Mouse (Mus musculus) neural tube, embryonic 14.5 days (tissue): ENCODE data around the gene Ift22. TPM values are rescaled to one million over a fixed set of nuclear protein-coding genes. Genes with fewer than 3 reads are reported as not detected.
A peak's percentile ranks its signal among the peaks of the same experiment; 100 is the strongest.

Source experiments
- ATAC-seq: fragments of 200-750 bp; cut with Nextera tagmentation; 2 replicates; pipeline ENCODE4 v1.8.0; 2017; ENCODE audit warnings: low read depth, mild to moderate bottlenecking, moderate TSS enrichment, moderate library complexity
- H3K27ac ChIP-seq: fragments of 300-500 bp; sonication (generic); 2 replicates; pipeline ENCODE4 v1.5.1; 2014; ENCODE audit warnings: low read depth, mild to moderate bottlenecking, control low read depth, low read length, moderate library complexity, mixed read lengths
- H3K27me3 ChIP-seq: fragments of 300-500 bp; sonication (generic); 2 replicates; pipeline ENCODE4 v1.6.1; 2014; ENCODE audit warnings: low read length; ENCODE audit not compliant: control insufficient read depth, insufficient read depth
- H3K36me3 ChIP-seq: fragments of 300-500 bp; sonication (generic); 2 replicates; pipeline ENCODE4 v1.6.1; 2014; ENCODE audit warnings: low read length, mixed read lengths; ENCODE audit not compliant: control insufficient read depth, insufficient read depth
- H3K4me1 ChIP-seq: fragments of 300-500 bp; sonication (generic); 2 replicates; pipeline ENCODE4 v1.6.1; 2014; ENCODE audit warnings: low read length; ENCODE audit not compliant: control insufficient read depth, insufficient read depth
- H3K4me2 ChIP-seq: fragments of 300-500 bp; sonication (generic); 2 replicates; pipeline ENCODE4 v1.6.1; 2014; ENCODE audit warnings: mild to moderate bottlenecking, low read depth, low read length, control low read depth
- H3K4me3 ChIP-seq: fragments of 300-500 bp; sonication (generic); 2 replicates; pipeline ENCODE4 v1.5.1; 2014; ENCODE audit warnings: low read depth, low read length, control low read depth, mixed read lengths
- H3K9ac ChIP-seq: fragments of 300-500 bp; sonication (generic); replicated peaks from 2 replicates; pipeline ENCODE4 v1.6.1; 2014; ENCODE audit warnings: low read depth, mild to moderate bottlenecking, control low read depth, low read length, mixed read lengths
- H3K9me3 ChIP-seq: fragments of 300-500 bp; sonication (generic); 2 replicates; pipeline ENCODE4 v1.6.1; 2016; ENCODE audit warnings: low read length; ENCODE audit not compliant: control insufficient read depth
- WGBS: fragments of 180-500 bp; shearing (Covaris S2); extraction: QIAGEN DNeasy Blood & Tissue Kit; methylation state at CpG from one replicate; pipeline ENCODE4 v1.1.7; 2014; 5-methylcytosine and 5-hydroxymethylcytosine counted together
- polyA plus RNA-seq: library from polyadenylated mRNA; unstranded; fragments of >200 nt; fragmentation: Nextera tagmentation; extraction: Ambion mirVana; gene quantifications from 2 replicates; pipeline ENCODE4 v1.2.1, GENCODE M21; 2014

Gene Ift22
- polyA plus RNA-seq, 1 experiment from 2014 or later = 119 TPM

DNA sequence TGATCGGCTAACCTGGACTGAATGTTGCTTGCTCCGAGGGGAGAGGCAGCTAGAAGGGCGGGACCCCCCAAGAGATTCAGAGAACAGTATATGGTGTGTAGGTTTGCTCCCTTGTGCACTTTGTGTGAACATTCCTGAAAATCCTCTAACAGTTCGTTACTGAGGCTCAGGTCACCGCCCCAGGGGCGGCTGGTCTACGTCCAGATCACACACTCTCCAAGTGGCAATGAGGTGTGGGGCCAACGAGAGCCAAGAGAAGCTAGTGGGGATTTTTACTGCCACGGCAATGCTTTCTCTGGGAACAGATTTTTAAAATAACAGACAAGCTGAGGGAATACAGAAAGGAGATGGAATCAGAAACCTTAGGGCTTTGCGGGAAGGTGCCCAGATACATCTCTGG lies 33.7 kb upstream of the Ift22 start:
- no peaks in the 10 kb centered on the region for H3K4me1 ChIP-seq
- no peak for ATAC-seq
- H3K9me3 ChIP-seq = no peaks in the 10 kb centered on the region
- H3K9ac ChIP-seq = no peak overlapping the region
- no peak overlapping the region for H3K4me3 ChIP-seq
- no peak overlapping the region for H3K27ac ChIP-seq
- 84% methylated on average over 10 of the region's 10 CpGs for WGBS
- H3K36me3 ChIP-seq = no peaks in the 10 kb centered on the region
- no peak overlapping the region for H3K4me2 ChIP-seq
- no peaks in the 10 kb centered on the region for H3K27me3 ChIP-seq

DNA sequence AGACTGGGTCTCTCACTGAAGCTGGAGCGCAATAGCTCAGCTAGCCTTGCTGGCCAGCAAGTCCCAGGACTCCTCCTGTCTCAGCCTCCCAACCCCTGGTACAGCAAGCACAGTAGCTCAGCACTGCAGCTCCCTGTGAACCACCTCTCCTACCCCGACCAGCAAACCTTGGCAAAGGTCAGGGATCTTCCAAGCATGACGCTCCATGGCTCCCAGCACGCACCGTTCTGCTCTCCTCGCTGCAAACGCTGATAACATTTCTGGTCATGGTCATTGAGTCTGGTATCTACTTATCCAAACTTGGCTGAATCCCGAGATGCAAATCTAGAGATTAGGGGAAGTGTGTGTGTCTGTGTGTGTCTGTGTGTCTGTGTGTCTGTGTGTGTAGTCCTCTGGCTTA lies 27.8 kb upstream of the Ift22 start:
- Histone ChIP-seq H3K9me3 (no peaks in the 10 kb centered on the region), H3K4me1 (peaks cover 12% of the 10 kb centered on the region), H3K4me2 (no peak overlapping the region), H3K36me3 (no peaks in the 10 kb centered on the region), H3K9ac (no peak overlapping the region), H3K27ac (no peak overlapping the region), H3K4me3 (no peak overlapping the region), H3K27me3 (peaks cover 6% of the 10 kb centered on the region)
- ATAC-seq = no peak
- 91% methylated on average over 8 of the region's 8 CpGs for WGBS

DNA sequence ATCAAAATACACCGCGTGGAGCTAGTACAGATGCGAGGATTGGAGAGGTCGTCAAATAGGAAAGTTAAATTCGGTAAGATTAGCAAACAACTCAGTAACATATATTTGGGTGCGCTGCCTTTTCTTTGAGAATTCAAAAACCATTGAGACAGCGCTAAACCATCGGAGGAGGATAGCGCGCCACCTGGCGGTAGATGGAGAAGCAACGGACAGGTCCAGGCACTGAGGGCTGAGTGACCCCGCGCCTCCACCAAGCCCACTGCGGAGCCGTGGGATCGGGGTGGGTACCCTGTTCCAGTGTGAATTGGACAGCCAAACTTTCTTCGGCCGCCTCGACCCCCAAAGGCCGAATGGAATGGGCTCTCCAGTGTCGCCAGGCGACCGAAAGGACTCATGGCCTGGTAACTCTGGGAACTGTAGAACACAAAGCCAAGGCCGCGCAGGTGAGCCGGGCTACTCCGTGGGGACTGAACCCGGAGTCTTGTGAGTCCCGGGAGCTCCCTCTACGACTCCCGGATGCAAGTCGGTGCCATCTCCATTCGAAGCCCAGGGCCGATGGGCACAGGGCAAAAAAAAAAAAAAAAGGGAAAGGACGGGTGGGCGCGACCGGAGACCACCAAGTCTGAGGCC lies 26.5 kb upstream of the Ift22 start:
- H3K4me1 ChIP-seq = peaks cover 12% of the 10 kb centered on the region
- peak overlapping the region; percentile 81 for H3K4me2 ChIP-seq
- no peaks in the 10 kb centered on the region for H3K36me3 ChIP-seq
- peak overlapping the region; percentile 61 for H3K9ac ChIP-seq
- no peak overlapping the region for H3K27ac ChIP-seq
- H3K4me3 ChIP-seq = peak overlapping the region; percentile 61
- H3K9me3 ChIP-seq = no peaks in the 10 kb centered on the region
- peak; percentile 79; the same call in 1 of the 2 replicates for ATAC-seq
- WGBS = 5% methylated on average over 39 of the region's 39 CpGs
- peaks cover 6% of the 10 kb centered on the region for H3K27me3 ChIP-seq

DNA sequence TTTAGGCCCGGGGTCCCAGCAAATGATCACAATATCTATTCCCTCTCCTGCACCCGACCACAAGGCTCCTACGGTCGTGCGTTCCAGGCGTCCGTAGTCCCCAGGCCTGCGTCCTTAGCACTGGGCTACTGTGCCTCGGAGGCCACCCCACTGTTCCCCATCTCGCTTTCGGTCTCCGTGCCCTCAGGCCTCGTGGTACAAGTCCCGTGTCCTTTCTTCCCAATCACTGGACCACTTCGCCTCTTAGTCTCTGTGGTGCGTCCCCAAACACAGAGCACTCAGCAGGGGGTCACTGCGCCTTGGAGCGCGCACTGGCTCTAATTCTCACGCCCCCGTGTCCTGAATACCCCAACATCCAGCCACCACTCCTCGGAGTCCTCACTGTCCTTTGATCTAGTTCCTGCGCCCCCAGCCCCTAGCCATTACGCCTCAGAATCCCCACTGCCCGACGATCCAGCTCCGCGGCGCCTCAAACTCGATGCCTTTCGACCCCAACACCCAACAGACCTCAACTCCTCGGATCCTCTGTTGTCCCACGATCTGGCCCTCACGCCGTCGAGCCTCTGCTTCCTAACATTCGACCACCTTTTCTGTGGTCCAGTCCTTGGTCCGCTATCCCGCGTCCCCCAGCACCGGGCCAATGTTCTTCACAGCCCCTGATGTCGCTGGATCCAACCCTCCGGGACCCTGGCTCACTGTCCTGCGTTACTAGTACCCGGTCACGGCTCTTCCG lies 25.7 kb upstream of the Ift22 start:
- under 1% methylated on average over 47 of the region's 47 CpGs for WGBS
- ATAC-seq = 0 out of 2 replicates have a peak, but pooled peaks have one; percentile 32

DNA sequence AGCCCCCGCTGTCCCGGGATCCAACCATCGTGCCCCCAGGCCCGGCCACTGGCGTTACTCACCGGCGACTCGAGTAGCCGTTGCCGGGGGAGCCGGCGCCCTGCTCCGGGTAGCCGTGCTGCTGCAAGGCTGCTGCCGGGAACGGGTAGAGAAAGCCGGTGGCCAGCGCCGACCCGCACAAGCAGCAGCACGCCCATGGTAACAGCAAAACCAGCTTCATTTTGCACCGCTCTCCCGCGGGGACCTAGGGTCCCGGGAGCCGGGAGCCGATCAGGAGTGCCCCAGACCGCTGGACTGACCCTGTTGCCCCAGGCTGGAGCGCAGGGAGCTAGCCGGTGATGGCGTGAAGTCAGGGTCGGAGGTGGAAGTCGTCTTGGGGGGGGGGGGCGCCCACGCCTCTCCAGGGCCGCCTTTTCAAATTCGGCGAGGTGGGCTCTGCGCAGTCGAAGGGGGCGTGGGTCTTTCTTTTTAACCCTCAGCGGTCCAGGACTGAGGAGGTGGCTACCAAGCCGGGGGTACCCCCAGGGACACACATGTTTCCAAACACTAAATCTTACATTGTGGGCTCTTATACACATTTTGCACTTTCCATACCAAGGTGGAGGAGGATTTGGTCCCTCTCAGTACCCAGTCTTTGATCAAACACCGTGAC lies 25.0 kb upstream of the Ift22 start, which contains the start of gene Col26a1:
Gene Col26a1, minus strand, starts transcription at position 422 of the 652 bp plus-strand sequence.
- Histone ChIP-seq H3K4me3 (peak within 1 kb of the TSS; percentile 61), H3K9ac (peak within 1 kb of the TSS; percentile 61), H3K27me3 (peaks cover 6% of the 10 kb centered on the region), H3K4me2 (peak within 1 kb of the TSS; percentile 81), H3K36me3 (no peaks in the 10 kb centered on the region), H3K4me1 (peaks cover 12% of the 10 kb centered on the region), H3K27ac (no peak within 1 kb of the TSS), H3K9me3 (no peaks in the 10 kb centered on the region)
- ATAC-seq = peak; percentile 60
- under 1% methylated on average over 39 of the region's 44 CpGs for WGBS

More for the DNA sequence above, 25.7 kb upstream of the Ift22 start:
- Histone ChIP-seq H3K4me2 (peak overlapping the region; percentile 81), H3K27ac (no peak overlapping the region), H3K4me1 (peaks cover 12% of the 10 kb centered on the region), H3K9me3 (no peaks in the 10 kb centered on the region), H3K4me3 (peak overlapping the region; percentile 61), H3K9ac (peak overlapping the region; percentile 61), H3K27me3 (peaks cover 6% of the 10 kb centered on the region), H3K36me3 (no peaks in the 10 kb centered on the region)

DNA sequence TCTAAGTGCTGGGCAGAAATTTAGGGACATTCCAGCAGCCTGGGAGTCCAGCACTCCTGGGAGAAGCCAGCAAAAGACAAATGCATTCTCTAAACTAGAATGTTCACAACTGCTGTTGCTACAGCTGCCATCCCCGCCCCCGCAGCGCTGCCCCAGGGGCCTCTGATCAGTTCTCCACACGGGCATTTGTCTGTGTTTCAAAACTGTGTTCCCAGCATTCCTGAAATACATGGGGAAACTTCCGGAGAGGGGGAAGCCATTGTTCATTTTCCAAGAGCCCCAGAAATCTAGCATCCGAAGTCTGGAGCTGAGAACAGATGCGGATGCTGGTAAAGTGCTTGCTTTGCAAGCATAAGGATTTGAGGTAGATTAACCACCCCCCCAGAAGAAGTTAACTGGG lies 21.0 kb upstream of the Ift22 start:
- H3K4me2 ChIP-seq = no peak overlapping the region
- no peak overlapping the region for H3K27ac ChIP-seq
- no peaks in the 10 kb centered on the region for H3K36me3 ChIP-seq
- H3K9me3 ChIP-seq = no peaks in the 10 kb centered on the region
- peaks cover 10% of the 10 kb centered on the region for H3K4me1 ChIP-seq
- no peak overlapping the region for H3K4me3 ChIP-seq
- no peak overlapping the region for H3K9ac ChIP-seq
- peaks cover 6% of the 10 kb centered on the region for H3K27me3 ChIP-seq
- 48% methylated on average over 7 of the region's 7 CpGs for WGBS
- no peak for ATAC-seq

DNA sequence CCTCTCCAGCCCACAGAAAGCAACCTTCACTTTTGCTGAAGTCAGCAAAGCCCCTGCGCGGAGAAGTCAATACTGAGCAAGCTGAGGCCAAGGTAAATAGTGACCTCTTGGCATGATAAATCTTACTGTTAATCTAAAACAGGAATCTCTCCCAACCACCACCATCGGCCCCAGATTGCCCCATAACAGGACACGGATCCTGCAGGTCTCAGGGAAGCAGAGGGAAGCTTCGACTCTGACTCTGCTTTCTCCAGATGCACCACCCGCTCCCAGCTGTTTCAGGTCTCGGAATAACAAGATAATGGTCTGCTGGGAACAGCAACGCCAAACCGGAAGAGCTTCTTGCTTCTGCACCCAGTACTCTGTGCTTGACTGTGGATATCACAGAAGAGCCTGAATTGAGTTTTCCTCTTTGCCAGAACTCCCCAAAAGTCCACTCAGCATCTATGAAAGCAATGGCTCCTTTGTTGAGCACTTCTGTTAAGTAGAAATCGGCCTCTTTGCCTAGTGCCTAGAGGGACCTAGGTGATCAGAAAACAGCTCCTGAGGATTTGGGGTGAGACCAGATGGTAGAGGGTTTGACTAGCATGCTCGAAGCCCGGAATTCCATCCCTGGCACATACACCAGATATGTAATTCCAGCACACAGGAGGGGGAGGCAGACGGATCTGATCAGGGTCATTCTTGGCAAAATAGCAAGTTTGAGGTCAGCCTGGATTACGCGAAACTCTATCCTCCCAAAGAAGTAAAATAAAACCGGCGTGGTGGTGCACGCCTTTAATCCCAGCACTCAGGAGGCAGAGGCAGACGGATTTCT lies 19.2 kb upstream of the Ift22 start:
- no peak overlapping the region for H3K4me3 ChIP-seq
- no peak overlapping the region for H3K9ac ChIP-seq
- H3K27me3 ChIP-seq = peaks cover 3% of the 10 kb centered on the region; the same call in 1 of the 2 replicates
- no peaks in the 10 kb centered on the region for H3K36me3 ChIP-seq
- H3K9me3 ChIP-seq = no peaks in the 10 kb centered on the region
- WGBS = 61% methylated on average over 19 of the region's 19 CpGs
- H3K4me1 ChIP-seq = no peaks in the 10 kb centered on the region
- no peak overlapping the region for H3K27ac ChIP-seq
- H3K4me2 ChIP-seq = no peak overlapping the region
- no peak for ATAC-seq

DNA sequence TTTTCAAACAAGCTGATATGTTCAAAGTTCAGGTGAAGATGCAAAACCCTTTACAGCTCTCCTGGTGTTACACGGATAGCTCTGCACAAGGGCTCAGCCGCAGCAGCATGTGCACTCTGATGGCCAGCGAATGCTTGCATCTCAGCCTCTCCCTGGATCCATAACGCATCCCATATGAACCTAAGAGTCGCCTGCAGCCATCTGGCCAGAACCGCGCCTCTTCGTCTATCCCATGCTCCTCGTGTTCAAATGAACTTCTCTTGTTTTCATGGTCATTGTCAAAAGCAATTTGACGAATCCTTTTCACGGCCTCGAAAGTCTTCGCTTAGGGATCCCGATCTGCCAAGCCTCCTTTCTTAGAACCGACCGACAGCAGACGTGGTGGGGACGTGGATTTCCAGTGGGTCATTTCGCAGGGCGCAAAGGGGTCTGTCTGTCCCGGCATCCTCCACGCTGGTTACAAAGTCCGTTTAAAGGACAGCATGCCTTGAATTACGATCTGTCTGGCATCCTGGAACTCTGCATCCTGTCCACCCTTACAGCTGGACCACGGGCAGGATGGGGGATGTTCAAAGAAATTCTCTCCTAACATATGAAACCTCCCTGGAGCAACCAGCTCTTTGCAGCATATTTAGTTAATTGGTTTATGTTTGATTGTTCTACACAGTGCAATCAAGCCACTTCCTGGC lies 13.0 kb upstream of the Ift22 start:
- no peaks in the 10 kb centered on the region for H3K36me3 ChIP-seq
- no peak overlapping the region for H3K4me3 ChIP-seq
- no peaks in the 10 kb centered on the region for H3K4me1 ChIP-seq
- no peak overlapping the region for H3K9ac ChIP-seq
- H3K27me3 ChIP-seq = no peaks in the 10 kb centered on the region
- no peak for ATAC-seq
- H3K4me2 ChIP-seq = no peak overlapping the region
- H3K9me3 ChIP-seq = no peaks in the 10 kb centered on the region
- H3K27ac ChIP-seq = no peak overlapping the region
- 61% methylated on average over 25 of the region's 25 CpGs for WGBS
